Mouse (Mus musculus) mouse embryonic stem cell (cell line): ENCODE data around the gene S100a14.

Source experiments
- in situ Hi-C, 2 experiments: fragments of 300-500 bp; cut with MboI; formaldehyde crosslinking; loops; 1 replicate in 1 of 2; 3 replicates in 1 of 2; pipeline ENCODE4 v1.14.3; 2019 to 2020; ENCODE audit warnings: low sequenced_read_pairs in 2 of 2, low pct_unique_long_range_greater_than_20kb in 1 of 2, mixed read lengths in 1 of 2; ENCODE audit not compliant: unreplicated experiment in 1 of 2

S100a14 gene

DNA sequence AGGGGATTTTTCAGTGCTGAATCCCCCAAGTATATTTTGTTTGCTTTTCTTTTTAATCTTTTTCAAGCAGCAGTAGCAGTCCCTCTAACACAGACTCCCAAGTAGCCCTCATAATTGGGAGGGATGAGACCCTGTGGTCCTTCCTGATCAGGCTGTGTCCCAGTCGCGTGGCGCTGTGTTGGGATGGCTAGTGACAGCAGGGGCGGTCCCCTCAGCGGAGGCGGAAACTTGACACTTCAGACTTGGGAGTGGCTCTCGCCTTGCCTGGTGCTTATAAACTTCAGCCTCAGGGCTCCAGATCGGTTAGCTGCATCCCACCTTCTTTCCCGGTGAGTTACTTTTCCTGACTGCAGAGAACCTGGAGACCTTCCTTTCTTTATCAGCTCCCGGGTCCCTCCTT, 12.0 kb upstream of the S100a14 start:
- in situ Hi-C loops: no loop called here

DNA sequence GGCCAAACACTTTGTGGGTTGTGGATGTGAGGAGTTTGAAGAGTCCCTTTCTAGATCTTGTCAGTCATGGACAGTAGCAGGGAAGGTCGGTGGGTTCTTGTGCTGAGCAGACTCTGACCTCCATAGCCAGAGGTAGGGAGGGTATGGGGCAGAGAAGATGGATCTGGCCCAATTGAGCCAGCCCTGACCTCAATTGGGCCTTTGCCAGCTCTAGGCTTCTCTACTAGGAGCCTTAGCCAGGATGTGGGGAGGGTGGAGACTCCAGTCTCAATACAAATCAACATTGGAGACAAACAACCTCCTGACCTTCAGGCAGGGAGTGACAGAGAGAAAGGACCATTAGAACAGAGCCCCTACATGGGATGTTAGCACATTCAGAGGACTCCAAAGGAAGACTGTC, 11.4 kb upstream of the S100a14 start:
- in situ Hi-C loops: no loop called here

DNA sequence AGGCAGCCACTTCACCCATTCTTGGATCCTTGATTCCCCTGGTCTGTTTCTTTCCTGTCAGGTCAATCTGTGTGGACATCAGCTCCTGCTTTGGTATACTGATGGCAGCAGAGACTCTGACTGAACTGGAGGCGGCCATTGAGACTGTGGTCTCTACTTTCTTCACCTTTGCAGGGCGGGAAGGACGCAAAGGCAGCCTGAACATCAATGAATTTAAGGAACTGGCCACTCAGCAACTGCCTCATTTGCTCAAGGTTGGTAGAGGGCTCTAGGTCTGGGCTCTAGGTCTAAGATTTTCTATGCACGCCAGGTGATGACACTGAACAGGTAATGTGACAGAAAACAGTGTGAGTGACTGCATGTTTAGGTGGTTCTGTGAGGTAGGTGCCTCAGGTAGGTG, 10.9 kb upstream of the S100a14 start:
- in situ Hi-C loops: no loop called here

DNA sequence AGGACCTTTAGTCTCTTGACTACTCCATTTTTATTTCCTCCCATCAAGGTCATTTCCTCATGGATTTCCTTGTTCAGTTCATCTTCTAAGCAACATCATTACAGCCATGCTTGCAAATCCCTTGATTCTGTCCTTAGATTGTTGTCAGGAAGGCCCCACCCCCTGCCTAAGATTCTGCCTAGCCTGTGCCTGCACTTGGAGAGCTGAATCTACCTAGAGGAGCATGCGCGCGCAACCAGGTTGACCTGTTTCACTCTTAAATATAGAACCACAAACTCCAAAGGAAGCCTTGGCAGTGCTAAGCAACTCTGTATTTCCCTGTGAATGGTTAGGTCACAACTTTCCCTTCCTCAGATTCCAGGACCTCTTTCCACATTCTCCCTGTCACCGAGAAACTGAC, 8.9 kb upstream of the S100a14 start:
- in situ Hi-C loops: no loop called here

DNA sequence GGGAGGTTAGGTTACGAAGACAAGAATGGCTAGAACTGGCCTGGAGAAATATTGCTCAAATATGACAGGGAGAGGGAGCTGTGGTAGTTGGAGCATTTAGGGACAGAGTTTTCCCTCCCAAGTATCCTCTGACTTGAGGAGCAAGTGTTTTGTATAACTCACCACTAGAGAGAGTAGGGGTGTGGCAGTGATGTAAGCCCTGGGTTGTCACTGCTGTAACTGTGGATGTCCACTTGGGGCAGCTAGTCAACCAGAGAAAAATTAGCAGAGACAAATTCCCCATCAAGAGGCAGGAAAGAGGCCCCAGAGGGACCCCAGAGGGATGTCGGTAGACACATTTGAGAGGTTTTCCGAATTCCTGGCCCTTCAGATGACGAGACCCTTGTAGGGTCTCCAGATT, 1.2 kb upstream of the S100a14 start:
- in situ Hi-C loops: no loop called here

DNA sequence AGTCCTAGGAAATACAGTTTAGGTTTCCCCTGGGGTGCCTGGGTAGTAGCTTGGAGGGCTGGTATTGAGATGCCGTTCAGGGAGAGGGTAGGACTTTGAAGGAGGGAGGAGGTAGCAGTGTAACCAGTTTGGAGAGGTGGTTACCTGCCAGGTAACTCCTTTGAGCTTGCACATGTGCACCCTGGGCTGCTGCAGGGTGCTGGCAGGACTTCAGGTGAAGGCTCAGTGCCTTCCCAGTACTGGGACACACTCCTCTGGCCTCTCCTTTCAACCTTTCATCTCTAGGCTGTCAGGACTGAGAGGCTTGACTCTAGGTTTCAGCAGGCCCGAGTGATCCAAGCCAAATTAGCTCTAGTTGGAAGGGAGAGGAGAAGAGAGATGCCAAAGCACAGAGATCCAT, 580 bp upstream of the S100a14 start:
- in situ Hi-C loops: no loop called here

DNA sequence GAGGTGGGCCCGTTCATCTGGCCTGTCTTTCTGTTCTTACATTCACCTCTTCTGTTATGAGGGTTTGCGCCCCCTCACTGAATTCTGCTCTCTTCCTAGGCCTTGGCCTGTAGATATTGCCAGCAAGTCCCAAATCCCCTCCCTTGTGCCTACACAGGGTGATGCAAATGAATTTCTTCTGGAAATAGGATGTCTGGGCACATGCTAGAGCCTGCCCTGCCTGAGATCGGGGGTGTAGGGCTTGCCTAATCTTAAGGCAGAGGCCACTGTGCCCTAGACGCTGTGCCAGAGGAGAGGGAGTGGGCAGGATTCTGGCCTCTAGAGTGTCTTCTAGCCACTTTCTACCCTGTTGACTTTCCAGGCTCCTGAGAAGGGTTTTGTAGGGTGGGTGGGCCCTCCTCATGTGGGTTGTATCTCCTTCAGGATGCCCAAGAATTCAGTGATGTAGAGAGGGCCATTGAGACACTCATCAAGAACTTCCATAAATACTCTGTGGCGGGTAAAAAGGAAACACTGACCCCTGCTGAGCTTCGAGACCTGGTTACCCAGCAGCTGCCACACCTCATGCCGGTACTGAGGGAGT, 726 bp downstream of the S100a14 start:
- in situ Hi-C loops: no loop called here

DNA sequence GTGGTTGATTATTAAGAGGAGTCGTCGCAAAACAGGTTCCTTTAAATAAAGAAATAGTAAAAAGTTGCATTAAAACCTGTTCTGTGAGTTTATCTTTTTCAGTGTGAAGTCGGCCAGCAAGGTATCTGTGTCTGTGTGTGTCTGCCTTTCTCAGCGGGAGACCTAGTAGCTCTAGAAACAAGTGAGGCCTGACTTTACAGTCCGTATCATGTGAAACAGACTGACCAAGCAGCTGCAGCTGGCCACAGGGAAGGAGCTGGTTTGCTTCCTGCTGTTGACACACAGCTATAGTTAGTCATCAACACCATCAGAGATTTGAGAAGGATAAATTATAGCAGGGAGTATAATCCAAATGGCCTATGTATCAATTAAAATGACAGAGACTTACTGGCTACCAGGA, 5.1 kb downstream of the S100a14 start:
- in situ Hi-C loops: no loop called here

DNA sequence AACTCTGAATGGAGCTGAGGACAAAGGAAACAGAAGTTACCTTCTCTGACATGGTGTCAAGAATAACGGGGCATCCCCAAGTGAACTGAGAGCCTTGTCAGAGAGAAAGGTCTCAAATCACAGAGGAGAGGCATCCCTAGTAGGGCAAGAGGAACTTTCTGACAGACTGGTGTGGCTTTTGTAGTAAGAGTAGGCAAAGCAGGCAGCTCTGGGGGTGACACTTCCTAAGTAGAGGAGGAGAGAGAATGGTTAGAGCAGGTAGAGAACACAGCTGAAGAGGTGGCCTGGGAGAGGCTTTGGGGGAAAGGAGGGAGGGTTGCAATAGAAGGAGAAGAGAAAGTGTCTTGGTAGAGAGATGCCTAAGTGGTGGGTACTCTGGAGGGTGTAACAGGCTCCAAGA, 8.8 kb downstream of the S100a14 start:
- in situ Hi-C loops: no loop called here

DNA sequence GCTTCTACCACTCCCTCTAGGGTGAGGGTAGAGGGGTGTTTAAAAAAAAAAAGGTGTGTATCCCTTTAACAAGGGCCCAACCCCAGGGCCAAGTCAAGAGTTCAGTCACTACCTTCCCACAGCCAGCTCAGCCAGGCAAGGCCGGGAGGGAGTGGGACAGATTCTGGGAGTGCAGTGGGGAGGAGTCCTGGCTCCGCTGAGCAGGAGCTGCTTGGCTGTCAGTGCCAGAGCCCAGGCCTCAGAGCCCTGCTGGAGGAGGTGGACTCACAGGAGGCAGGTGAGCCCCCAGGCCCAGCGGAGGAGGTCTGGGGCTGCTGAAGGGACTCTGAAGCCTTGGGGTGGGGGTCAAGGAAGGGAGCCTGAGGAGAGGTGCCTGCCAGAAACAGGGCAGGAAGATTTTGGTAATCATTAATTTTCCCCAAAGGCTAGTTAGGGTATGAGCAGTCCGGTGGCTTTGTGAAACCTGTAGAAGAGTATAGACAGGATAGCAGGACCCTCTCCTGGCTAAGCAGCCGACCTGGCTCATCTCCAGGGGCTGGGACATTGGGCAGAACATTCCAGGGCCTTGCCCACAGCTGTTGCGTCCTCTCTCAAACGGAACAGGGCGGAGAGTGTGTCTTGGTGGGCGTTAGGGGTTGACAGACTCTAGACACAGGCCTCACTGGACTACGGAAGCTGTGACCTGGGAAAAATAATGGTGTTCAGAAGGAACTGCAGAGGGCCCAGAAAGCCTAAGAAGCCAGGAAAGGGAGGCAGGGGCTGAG, 10.7 kb downstream of the S100a14 start, which contains the start of gene S100a16:
S100a16 (plus strand) TSS at position 114 of the 764 bp plus-strand sequence.
- in situ Hi-C loops: no loop called here

DNA sequence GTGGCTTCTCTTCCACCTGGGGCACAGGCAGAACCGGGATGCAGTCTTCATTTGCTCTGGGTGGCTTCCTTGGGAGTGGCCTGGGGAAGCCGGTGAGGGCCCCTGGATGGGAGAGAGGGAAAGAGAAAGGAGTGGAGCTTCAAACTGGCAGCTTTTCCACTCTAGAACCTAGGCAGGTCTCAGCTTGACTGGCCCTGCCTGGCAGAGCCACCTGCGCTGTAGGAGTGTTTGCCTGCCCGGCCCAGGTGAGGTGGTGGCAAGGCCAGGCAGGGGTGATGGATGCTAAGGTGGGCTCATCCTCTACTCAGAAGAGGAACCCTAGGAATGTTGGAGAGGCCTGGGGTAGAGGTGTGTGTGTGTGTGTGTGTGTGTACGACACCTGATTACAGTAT, 11.2 kb downstream of the S100a14 start:
- in situ Hi-C loops: no loop called here

DNA sequence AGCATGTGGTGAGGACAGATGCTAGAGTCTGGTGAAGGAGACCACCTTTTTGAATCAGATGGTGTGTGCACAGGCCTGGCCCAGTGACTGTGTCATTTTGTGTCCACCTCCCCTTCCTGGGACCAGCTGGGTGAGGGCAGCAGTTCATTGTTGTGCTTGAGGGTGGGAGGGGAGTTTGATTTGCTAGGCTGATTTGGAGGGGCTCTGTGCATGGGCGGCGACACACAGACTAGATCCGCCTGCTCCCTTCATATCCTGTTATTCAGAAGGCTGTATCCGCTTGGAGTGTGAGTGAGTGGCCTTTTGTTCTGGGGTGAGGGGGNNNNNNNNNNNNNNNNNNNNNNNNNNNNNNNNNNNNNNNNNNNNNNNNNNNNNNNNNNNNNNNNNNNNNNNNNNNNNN, 14.2 kb downstream of the S100a14 start:
- in situ Hi-C loops: no loop called here

DNA sequence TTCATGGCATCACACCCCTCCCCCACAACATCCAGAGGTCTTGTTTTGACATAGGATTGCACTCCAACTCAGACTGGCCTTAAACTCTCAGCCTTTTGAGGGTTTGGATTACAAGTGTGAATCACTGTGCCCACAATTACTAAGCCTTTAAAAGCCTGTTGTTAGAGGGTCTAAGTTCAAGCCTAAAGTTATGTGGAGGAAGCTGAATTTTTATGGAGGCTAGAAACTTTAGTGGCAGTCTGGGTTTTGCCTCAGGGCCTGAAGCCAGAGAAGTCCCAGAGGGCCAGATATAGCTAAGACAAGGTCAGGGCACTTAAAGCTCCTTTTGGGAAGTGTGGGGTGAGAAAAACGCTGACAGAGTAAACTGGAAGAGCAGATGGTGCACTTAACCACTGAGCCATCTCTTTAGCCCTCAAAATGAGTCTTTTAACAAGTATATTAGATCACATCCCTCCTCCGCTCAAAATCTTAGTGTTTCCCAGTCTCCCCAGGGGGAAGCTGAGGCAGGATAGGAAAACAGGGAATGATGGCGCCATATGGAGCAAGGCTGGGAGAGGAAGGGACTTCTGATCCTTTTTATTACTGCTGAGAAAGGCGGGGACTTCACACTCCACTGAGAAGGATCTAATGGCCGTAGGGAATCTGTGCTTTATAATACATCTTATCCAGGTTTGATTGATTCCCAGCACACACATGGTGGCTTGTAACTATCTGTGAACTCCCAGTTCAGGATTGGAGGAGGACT, 23.2 kb downstream of the S100a14 start:
- in situ Hi-C loops: no loop called here

DNA sequence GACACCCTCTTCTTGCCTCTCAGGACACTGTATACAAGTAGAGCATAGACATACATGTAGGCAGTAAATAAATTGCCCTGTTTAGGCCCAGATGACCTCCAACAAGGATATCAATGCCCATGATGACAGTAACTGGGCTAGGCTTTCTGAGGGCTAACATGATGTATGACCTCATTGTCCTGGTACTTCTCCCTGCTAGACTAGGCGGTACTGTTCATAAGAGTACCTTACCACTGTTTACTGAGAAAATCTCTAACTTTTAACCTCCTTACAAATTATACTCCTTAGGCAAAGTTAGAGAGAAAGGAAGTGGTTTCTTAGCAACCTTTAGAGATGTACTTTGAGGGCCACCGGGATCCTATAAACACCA, 23.8 kb downstream of the S100a14 start:
- in situ Hi-C loops: no loop called here

DNA sequence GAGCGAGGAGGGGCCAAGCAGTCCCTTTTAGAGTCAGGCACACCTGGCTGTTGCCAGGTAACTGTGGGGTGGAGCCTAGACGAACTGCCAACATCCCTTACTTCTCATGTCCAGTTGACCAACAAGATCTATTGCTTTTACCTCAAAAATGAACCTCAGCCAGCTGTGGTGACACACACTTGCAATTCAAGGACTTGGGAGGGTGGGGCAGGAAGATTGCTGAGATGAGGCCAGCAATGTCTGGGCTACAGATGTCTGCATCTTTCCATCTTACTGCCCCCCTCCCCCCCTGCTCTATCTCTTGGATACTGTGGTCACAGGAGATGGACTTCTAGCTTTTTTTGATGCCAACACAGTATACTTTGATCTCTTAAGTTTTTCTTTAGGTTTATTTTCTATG, 25.6 kb downstream of the S100a14 start:
- in situ Hi-C loops: no loop called here

DNA sequence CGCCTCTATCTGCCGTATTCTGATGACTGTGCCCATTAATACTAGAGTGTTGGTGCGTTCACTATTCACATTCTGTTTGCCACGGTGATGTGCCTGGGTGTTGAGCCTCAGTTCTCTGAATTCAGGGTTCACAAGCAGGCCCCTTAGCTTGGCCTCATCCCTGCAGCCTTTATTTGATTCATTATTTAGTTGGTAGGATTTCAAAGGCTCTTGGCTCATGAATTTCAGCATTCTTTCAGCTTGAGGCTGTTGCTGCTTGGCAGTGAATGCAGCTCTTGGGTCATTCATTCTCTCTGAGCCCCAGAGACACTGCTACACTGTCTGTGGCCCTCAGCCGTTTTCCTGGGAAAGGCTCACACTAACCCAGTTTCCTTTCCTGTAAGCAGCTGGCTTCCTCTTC, 29.3 kb downstream of the S100a14 start:
- in situ Hi-C loops: no loop called here

DNA sequence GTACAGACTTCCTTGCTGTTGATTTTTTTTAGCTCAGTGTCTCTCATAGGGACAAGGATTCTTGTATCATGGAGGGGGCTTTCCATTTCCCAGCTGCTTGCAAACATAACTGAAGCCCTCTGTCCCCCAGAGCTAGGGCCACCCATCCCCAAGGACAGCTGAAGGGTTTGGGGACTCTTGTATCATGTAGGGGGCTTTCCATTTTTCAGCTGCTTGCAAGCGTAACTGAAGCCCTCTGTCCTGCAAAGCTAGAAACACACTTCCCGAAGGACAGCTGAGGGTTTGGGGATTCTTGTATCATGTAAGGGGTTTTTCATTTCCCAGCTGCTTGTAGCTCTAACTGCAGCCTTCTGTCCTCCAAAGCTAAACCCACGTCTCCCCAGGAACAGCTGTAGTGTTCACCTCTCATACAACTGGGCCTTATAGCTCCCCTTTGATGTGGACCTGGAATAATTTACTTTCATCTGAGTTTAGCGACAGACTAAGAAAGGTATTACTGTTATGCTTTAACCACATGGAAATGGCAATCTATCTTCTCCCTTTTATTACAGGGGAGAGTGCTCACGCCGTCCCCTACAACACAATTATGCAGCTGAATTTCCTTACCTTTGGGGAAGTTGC, 33.5 kb downstream of the S100a14 start, which contains the start of gene S100a3:
S100a3 (plus strand) TSS at position 571 of the 621 bp plus-strand sequence.
- in situ Hi-C loops: no loop called here

DNA sequence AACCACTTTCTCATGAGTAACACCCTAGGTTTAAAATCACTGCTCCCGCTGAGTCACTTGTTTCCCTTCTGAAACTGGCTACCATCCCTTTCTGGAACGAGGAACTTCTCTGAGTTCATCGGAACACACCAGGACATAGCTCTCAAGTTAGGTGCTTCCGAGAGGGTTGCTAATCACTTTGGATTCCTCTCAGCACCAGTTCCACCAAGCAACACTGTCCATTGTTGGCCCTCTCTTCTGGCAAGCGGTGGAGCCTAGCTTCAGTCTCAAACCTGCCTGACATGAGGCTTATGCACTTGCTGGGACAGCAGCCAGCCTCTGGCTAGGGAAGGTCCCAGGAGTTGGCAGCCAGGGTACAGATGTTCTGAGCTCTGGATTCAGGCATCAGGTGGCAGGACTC, 48.0 kb downstream of the S100a14 start:
- in situ Hi-C loops: no loop called here

DNA sequence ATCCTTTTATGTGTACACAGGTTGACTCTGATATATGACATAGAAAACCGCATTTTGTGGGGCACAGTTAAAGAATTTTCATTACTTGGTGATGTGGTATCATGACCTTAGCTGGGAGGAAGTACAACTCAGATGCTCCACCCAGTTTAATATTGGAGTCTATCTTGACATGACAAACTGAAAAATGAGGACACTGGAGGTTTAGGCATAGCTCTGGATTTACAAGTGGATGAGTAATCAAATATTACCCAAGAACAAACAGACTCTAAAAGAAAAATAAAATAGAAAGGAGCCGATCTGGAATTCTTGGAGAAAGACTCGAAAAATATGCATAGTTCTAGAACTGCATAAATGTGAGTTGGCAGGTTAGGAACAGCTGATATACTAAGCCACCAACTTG, 48.7 kb downstream of the S100a14 start:
- in situ Hi-C loops: no loop called here
